Mouse (Mus musculus): ENCODE results near the gene Fgr. TPM values are rescaled to one million over a fixed set of nuclear protein-coding genes. Genes with fewer than 3 reads are reported as not detected.
A peak's percentile ranks its signal among the peaks of the same experiment; 100 is the strongest.

The Fgr gene
- polyA plus RNA-seq, 1 experiment from 2014 or later, result 0.19 TPM

DNA sequence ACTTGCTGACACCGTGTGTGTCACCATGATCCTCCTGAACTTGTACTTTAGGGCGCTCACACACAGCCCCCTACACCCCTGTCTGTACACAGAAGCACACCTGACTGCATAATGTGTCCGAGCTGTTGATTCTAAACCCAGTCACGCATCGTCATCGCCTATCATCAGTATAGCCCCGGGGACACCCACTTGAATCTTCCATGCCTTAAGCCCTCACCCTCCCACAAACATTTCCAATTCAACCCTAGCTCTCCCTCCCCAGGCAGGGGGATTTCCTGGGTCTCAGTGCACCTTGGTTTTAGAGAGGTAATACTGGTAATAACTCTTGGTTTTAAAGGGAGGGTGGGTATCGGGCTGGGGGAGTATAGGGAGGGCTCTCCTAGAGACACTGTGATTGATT lies 709 bp upstream of the Fgr start:
- Histone ChIP-seq H3K27ac (ENCODE audit: poor library complexity, severe bottlenecking) (no peak overlapping the region), H3K4me3 (no peak overlapping the region), H3K36me3 (no peaks in the 10 kb centered on the region), H3K9me3 (replicated peaks) (no peaks in the 10 kb centered on the region), H3K27me3 (replicated peaks) (peaks cover 47% of the 10 kb centered on the region), H3K9ac (no peak overlapping the region), H3K4me1 (replicated peaks) (peaks cover 35% of the 10 kb centered on the region), H3K4me2 (no peak overlapping the region)
- 46% methylated on average over 8 of the region's 8 CpGs for WGBS
- no peak for ATAC-seq (ENCODE audit: insufficient number of reproducible peaks, low FRiP score)

GRCm38 (mm10) chr4:132974904-132975303 lies 1.0 kb downstream of the Fgr start:
- Histone ChIP-seq H3K4me1 (replicated peaks) (peaks cover 32% of the 10 kb centered on the region), H3K4me2 (peak overlapping the region; percentile 52), H3K36me3 (no peaks in the 10 kb centered on the region), H3K27ac (ENCODE audit: poor library complexity, severe bottlenecking) (no peak overlapping the region), H3K9me3 (replicated peaks) (no peaks in the 10 kb centered on the region), H3K4me3 (peak overlapping the region; percentile 14), H3K9ac (no peak overlapping the region), H3K27me3 (replicated peaks) (peaks cover 47% of the 10 kb centered on the region)
- WGBS, result 4% methylated on average over 15 of the region's 15 CpGs
- no peak for ATAC-seq (ENCODE audit: insufficient number of reproducible peaks, low FRiP score)

DNA sequence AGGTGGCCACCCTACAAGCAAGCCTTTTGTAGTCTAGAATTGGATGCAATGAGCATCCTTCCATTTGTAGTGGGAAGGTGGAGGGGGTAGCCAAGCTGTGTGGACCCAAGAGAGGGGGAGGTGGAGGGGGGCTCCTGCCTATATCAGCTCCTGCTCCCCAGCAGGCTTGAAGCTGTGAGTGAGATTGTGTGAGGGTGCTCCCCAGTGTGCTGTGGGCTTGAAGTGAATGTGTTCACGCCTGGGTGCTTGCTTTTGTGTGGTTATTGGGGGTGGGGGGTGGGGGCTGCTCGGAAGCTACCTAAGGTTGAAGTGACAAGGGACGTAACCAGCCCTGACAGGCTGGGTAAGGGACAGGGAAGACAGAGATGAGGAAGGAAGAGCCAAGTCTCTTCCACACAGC lies 1.9 kb downstream of the Fgr start:
- 70% methylated on average over 3 of the region's 3 CpGs for WGBS
- Histone ChIP-seq H3K4me2 (no peak overlapping the region), H3K4me3 (no peak overlapping the region), H3K27ac (ENCODE audit: poor library complexity, severe bottlenecking) (no peak overlapping the region), H3K4me1 (replicated peaks) (peaks cover 32% of the 10 kb centered on the region), H3K9ac (no peak overlapping the region), H3K36me3 (no peaks in the 10 kb centered on the region), H3K9me3 (replicated peaks) (no peaks in the 10 kb centered on the region), H3K27me3 (replicated peaks) (peaks cover 47% of the 10 kb centered on the region)
- no peak for ATAC-seq (ENCODE audit: insufficient number of reproducible peaks, low FRiP score)

DNA sequence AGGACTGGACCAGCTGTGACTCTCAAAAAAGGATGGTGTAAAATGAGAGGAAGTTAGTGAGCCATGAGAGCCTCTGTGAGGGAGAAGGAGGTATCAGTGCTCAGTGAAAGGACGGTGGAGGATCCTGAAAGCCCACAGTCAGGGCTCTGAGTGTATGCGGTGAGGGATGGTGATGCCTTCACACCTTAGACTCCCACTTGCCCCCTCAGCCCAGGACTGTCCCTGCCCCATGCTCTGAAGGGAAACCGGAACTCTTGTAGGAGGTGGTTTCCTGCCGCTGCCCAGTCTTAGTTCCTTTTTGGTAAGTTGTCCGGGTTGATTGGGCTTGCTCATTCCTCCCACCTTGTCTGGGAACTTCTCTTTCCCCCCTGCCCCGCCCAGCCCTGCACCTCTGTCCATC lies 2.8 kb downstream of the Fgr start:
- Histone ChIP-seq H3K4me3 (no peak overlapping the region), H3K4me1 (replicated peaks) (peaks cover 32% of the 10 kb centered on the region), H3K36me3 (no peaks in the 10 kb centered on the region), H3K27ac (ENCODE audit: poor library complexity, severe bottlenecking) (no peak overlapping the region), H3K9me3 (replicated peaks) (no peaks in the 10 kb centered on the region), H3K4me2 (no peak overlapping the region), H3K27me3 (replicated peaks) (peaks cover 47% of the 10 kb centered on the region), H3K9ac (no peak overlapping the region)
- WGBS, result 62% methylated on average over 6 of the region's 6 CpGs
- ATAC-seq (ENCODE audit: insufficient number of reproducible peaks, low FRiP score), result no peak

- ATAC-seq (ENCODE audit: insufficient number of reproducible peaks, low FRiP score), result no peak
- peaks cover 29% of the 10 kb centered on the region for H3K4me1 ChIP-seq (replicated peaks)
- no peaks in the 10 kb centered on the region for H3K9me3 ChIP-seq (replicated peaks)
- WGBS, result 50% methylated on average over 5 of the region's 5 CpGs
- peaks cover 45% of the 10 kb centered on the region for H3K27me3 ChIP-seq (replicated peaks)
- no peak overlapping the region for H3K4me3 ChIP-seq
- H3K36me3 ChIP-seq, result no peaks in the 10 kb centered on the region
- no peak overlapping the region for H3K27ac ChIP-seq (ENCODE audit: poor library complexity, severe bottlenecking)
- no peak overlapping the region for H3K9ac ChIP-seq
- H3K4me2 ChIP-seq, result no peak overlapping the region
Measured at GRCm38 (mm10) chr4:132977597-132977996, 3.7 kb downstream of the Fgr start.

- Histone ChIP-seq H3K4me2 (no peak overlapping the region), H3K27ac (ENCODE audit: poor library complexity, severe bottlenecking) (no peak overlapping the region), H3K9me3 (replicated peaks) (no peaks in the 10 kb centered on the region), H3K4me3 (no peak overlapping the region), H3K36me3 (no peaks in the 10 kb centered on the region), H3K4me1 (replicated peaks) (peaks cover 34% of the 10 kb centered on the region), H3K9ac (no peak overlapping the region), H3K27me3 (replicated peaks) (peaks cover 30% of the 10 kb centered on the region)
- ATAC-seq (ENCODE audit: insufficient number of reproducible peaks, low FRiP score), result no peak
- 75% methylated on average over 2 of the region's 2 CpGs for WGBS
Measured at GRCm38 (mm10) chr4:132979186-132979585, 5.3 kb downstream of the Fgr start.

DNA sequence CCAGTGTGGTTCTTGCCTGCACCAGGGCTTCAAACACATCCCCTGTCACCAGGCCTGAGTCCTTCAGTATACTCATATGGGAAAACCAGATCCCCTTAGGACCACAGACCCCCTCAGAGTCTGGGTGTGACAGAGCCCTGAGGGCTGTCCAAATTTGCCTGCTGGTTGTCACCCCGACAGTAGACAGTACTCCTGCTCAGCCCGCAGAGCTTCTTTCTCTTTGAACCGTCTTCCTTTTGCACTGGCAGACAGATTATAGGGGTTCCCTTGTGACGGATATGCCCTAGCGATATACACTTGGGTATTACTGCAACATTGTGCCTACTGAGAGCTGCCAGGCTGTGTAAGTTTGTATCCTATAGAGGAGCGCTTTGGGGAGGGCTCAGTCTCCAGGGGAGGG lies 7.7 kb downstream of the Fgr start:
- Histone ChIP-seq H3K4me3 (no peak overlapping the region), H3K27me3 (replicated peaks) (peaks cover 10% of the 10 kb centered on the region; the same call in 1 of the 2 replicates), H3K9me3 (replicated peaks) (no peaks in the 10 kb centered on the region), H3K4me2 (no peak overlapping the region), H3K27ac (ENCODE audit: poor library complexity, severe bottlenecking) (no peak overlapping the region), H3K36me3 (no peaks in the 10 kb centered on the region), H3K4me1 (replicated peaks) (peaks cover 33% of the 10 kb centered on the region), H3K9ac (no peak overlapping the region)
- 75% methylated on average over 6 of the region's 6 CpGs for WGBS
- no peak for ATAC-seq (ENCODE audit: insufficient number of reproducible peaks, low FRiP score)

DNA sequence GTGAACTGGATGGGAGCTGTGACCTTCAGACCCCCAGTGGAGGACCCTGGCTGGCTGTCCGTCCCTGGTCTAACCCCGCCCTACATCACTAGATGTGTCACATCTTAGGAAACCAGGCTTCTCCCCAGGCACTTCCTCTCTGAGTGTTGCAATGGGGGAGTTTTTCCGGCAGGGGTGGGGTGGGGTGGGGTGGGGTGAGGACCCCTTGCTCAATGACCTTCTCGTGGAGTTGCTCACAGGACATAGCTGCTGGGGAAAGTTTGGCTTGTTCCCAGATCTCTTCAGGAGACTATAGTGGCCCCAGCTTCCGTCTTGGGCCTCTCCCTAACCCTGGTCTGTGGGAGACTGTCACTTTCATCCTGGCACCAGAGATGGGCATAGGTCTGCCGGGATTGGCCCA lies 9.1 kb downstream of the Fgr start:
- no peak overlapping the region for H3K4me2 ChIP-seq
- peak overlapping the region; percentile 45 for H3K27ac ChIP-seq (ENCODE audit: poor library complexity, severe bottlenecking)
- H3K9ac ChIP-seq, result 0 out of 2 replicates have a peak overlapping the region, but pooled peaks have one; percentile 1
- ATAC-seq (ENCODE audit: insufficient number of reproducible peaks, low FRiP score), result no peak
- no peak overlapping the region for H3K4me3 ChIP-seq
- no peaks in the 10 kb centered on the region for H3K36me3 ChIP-seq
- WGBS, result 49% methylated on average over 6 of the region's 6 CpGs
- H3K9me3 ChIP-seq (replicated peaks), result no peaks in the 10 kb centered on the region
- peaks cover 40% of the 10 kb centered on the region for H3K4me1 ChIP-seq (replicated peaks)
- H3K27me3 ChIP-seq (replicated peaks), result no peaks in the 10 kb centered on the region

DNA sequence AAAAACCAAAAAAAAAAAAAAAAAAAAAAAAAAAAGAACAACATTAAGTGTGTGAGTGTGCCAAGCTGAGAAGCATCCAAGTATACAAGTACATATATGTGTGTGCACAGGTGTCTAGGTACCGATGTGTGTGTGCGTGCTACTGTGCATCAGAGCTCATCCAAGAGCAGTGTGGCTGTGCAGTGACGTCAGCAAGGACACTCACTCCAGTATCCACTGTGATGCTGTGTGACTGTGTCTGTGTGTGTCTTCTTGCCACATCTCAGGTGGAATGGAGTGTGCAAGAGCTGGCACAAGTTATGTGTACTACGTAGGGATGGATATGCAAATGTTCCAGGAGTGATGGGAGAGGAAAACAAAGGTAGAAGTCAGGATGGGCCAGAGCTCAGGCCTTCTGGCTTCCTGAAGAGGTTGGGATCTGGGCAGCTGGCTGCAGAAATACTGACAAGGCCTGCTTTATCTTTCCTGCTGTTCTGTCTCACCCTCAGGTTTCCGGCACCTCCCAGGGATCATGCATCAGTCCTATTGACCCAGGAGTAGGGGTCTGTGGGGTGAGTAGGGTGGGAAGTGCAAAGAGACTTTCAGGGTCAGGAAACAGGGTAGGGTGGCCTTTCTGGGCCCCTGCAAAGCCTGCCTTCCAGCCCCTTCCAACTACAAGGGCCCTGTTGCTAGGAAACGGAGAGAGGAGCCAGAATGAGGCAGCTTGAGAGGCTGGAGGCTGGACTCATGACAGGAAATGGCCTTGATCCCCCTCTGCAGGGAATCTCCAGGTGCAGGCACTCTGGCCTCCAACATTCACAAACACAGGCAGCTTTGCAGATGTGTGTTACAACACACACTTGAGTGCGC lies 10.0 kb downstream of the Fgr start:
- Histone ChIP-seq H3K27me3 (replicated peaks) (no peaks in the 10 kb centered on the region), H3K27ac (ENCODE audit: poor library complexity, severe bottlenecking) (peak overlapping the region; percentile 76), H3K4me1 (replicated peaks) (peaks cover 40% of the 10 kb centered on the region), H3K4me2 (peak overlapping the region; percentile 4; the same call in 1 of the 2 replicates), H3K4me3 (no peak overlapping the region), H3K9me3 (replicated peaks) (no peaks in the 10 kb centered on the region), H3K36me3 (no peaks in the 10 kb centered on the region), H3K9ac (no peak overlapping the region)
- WGBS, result 58% methylated on average over 7 of the region's 7 CpGs
- peak; percentile 73 for ATAC-seq (ENCODE audit: insufficient number of reproducible peaks, low FRiP score)

GRCm38 (mm10) chr4:132988581-132989355 lies 14.9 kb downstream of the Fgr start:
- H3K27ac ChIP-seq (ENCODE audit: poor library complexity, severe bottlenecking), result no peak overlapping the region
- ATAC-seq (ENCODE audit: insufficient number of reproducible peaks, low FRiP score), result no peak
- H3K4me2 ChIP-seq, result no peak overlapping the region
- H3K27me3 ChIP-seq (replicated peaks), result no peaks in the 10 kb centered on the region
- WGBS, result 85% methylated on average over 6 of the region's 6 CpGs
- H3K9me3 ChIP-seq (replicated peaks), result no peaks in the 10 kb centered on the region
- no peak overlapping the region for H3K9ac ChIP-seq
- H3K4me1 ChIP-seq (replicated peaks), result peaks cover 28% of the 10 kb centered on the region
- no peaks in the 10 kb centered on the region for H3K36me3 ChIP-seq
- no peak overlapping the region for H3K4me3 ChIP-seq

DNA sequence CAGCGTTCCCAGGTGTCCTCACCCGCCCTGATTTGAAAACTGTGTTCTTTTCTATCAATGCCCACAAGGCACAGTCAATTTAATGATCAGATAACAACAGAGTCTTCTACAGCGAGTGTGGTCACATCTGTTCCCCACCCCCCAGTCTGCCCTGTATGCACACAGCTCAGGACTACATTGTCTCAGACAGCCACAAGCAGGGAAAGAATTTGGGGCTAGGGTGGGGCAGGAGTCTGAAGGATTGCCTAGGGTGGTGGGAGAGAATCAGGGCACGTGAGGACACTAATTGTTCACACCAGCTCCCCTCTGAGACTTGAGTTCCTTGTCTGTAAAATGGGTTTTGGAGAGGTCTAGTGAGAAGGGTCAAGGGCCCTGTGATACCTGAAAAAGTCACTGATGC lies 19.7 kb downstream of the Fgr start:
- WGBS, result 61% methylated on average over 4 of the region's 4 CpGs
- H3K36me3 ChIP-seq, result no peaks in the 10 kb centered on the region
- no peaks in the 10 kb centered on the region for H3K9me3 ChIP-seq (replicated peaks)
- no peaks in the 10 kb centered on the region for H3K27me3 ChIP-seq (replicated peaks)
- no peak for ATAC-seq (ENCODE audit: insufficient number of reproducible peaks, low FRiP score)
- no peak overlapping the region for H3K9ac ChIP-seq
- no peaks in the 10 kb centered on the region for H3K4me1 ChIP-seq (replicated peaks)
- H3K27ac ChIP-seq (ENCODE audit: poor library complexity, severe bottlenecking), result no peak overlapping the region
- no peak overlapping the region for H3K4me3 ChIP-seq
- H3K4me2 ChIP-seq, result no peak overlapping the region

All from heart, embryonic 12.5 days (tissue).